Mouse (Mus musculus) small intestine, adult 2 months (tissue): Measurements from ENCODE around the gene Ptpre. TPM values are rescaled to one million over a fixed set of nuclear protein-coding genes. Genes with fewer than 3 reads are reported as not detected.

Experiments
- H3K27ac ChIP-seq: fragments of 200-500 bp; 2 replicates; pipeline ENCODE4 v1.5.1; 2012; ENCODE audit warnings: low read depth, low read length, control low read depth, inconsistent platforms; ENCODE audit not compliant: insufficient read depth
- H3K27me3 ChIP-seq: fragments of 200-500 bp; 2 replicates; pipeline ENCODE4 v1.6.1; 2012; ENCODE audit warnings: mild to moderate bottlenecking, moderate library complexity, low read length, inconsistent platforms; ENCODE audit not compliant: control insufficient read depth, insufficient read depth
- H3K36me3 ChIP-seq: fragments of 200-500 bp; 2 replicates; pipeline ENCODE4 v1.6.1; 2012; ENCODE audit warnings: mild to moderate bottlenecking, low read length, control low read depth, inconsistent platforms; ENCODE audit not compliant: control insufficient read depth, insufficient read depth
- H3K4me1 ChIP-seq: fragments of 200-500 bp; 2 replicates; pipeline ENCODE4 v1.6.1; 2012; ENCODE audit warnings: low read length, inconsistent platforms, mixed read lengths; ENCODE audit not compliant: control insufficient read depth, insufficient read depth, insufficient read length
- H3K4me3 ChIP-seq: fragments of 200-500 bp; 2 replicates; pipeline ENCODE4 v1.5.1; 2012; ENCODE audit warnings: low read depth, mild to moderate bottlenecking, control low read depth, inconsistent platforms, low read length, moderate library complexity
- CTCF ChIP-seq: fragments of 200-500 bp; IDR thresholded peaks from 2 replicates; pipeline ENCODE4 v1.5.1; 2012; ENCODE audit warnings: low read depth, mild to moderate bottlenecking, control low read depth, inconsistent platforms, low read length, moderate library complexity, mixed read lengths; ENCODE audit not compliant: insufficient replicate concordance, insufficient read length; ENCODE audit errors: extremely low read depth
- POLR2A ChIP-seq: fragments of 200-500 bp; IDR thresholded peaks from 2 replicates; pipeline ENCODE4 v1.6.1; 2012; ENCODE audit warnings: low read depth, mild to moderate bottlenecking, control low read depth, inconsistent platforms, low read length, moderate library complexity
- WGBS: fragments of 180-500 bp; shearing (Covaris S2); methylation state at CpG from one replicate; pipeline ENCODE4 v1.1.7; 2018; 5-methylcytosine and 5-hydroxymethylcytosine counted together
- polyA plus RNA-seq: library from polyadenylated mRNA; depleted of rRNA; stranded (reverse); fragments of >200 nt; gene quantifications from 2 replicates; pipeline ENCODE4 v1.2.3, GENCODE M21; 2012

Ptpre gene
- polyA plus RNA-seq, 1 experiment, result 17.0 TPM

DNA sequence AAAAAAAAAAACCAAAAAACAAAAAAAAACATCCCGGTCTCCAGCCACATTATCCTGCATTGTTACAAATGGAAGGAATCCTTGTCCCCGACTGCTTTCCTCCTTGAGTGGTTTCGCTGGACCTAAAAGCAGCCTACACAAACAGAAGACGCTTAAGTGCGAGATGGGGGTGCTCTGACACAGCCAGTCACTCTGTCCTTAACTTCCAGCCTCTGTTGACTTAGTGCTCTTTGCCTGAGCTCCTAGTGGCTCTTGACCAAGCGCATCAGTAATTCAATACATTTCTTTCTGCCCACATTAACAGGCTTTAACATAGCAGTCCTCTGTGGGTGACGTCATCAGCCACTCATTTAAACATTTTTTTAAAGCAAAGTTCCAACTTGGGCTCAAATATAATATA is 8.7 kb downstream of the Ptpre start:
- H3K27me3 ChIP-seq, result no peaks in the 10 kb centered on the region
- H3K4me3 ChIP-seq, result no peak overlapping the region
- H3K4me1 ChIP-seq, result peaks cover 4% of the 10 kb centered on the region; the same call in 1 of the 2 replicates
- no peak for TF ChIP-seq CTCF
- no peak for TF ChIP-seq POLR2A
- no peak overlapping the region for H3K27ac ChIP-seq
- no peaks in the 10 kb centered on the region for H3K36me3 ChIP-seq
- WGBS, result 78% methylated on average over 7 of the region's 7 CpGs

DNA sequence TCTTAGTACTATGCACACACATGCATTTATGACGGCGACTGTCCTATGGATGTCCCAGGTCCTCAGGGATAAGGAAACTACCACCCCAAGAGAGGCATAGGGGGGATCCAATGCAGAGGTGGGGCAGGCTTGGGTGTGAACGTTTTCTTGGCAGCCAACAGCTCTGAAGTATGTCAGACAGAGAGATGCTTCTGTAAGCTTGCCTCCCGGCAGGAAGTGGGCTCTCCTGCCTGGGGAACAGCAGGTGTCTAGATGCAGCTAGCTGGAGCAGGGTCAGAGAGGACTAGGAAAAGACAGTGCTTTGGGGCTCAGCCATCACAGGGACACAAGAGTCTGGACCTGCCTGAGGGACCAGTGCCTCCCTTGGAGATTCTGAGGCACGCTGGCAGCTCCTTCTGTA is 9.2 kb downstream of the Ptpre start:
- Histone ChIP-seq H3K27ac (no peak overlapping the region), H3K4me3 (no peak overlapping the region), H3K4me1 (peaks cover 4% of the 10 kb centered on the region; the same call in 1 of the 2 replicates), H3K27me3 (no peaks in the 10 kb centered on the region), H3K36me3 (no peaks in the 10 kb centered on the region)
- WGBS, result 69% methylated on average over 5 of the region's 5 CpGs
- TF ChIP-seq CTCF (no peak), POLR2A (no peak)

- Histone ChIP-seq H3K27ac (no peak overlapping the region), H3K4me3 (no peak overlapping the region), H3K27me3 (no peaks in the 10 kb centered on the region), H3K4me1 (no peaks in the 10 kb centered on the region; the same call in 1 of the 2 replicates), H3K36me3 (no peaks in the 10 kb centered on the region)
- TF ChIP-seq CTCF, result no peak
- TF ChIP-seq POLR2A, result no peak
- WGBS, result 86% methylated on average over 6 of the region's 6 CpGs
Measured at GRCm38 (mm10) chr7:135548434-135548833, 11.2 kb downstream of the Ptpre start.

GRCm38 (mm10) chr7:135551547-135551946 is 14.3 kb downstream of the Ptpre start:
- no peak for TF ChIP-seq CTCF
- no peak for TF ChIP-seq POLR2A
- Histone ChIP-seq H3K27me3 (no peaks in the 10 kb centered on the region), H3K4me1 (no peaks in the 10 kb centered on the region), H3K36me3 (no peaks in the 10 kb centered on the region), H3K4me3 (no peak overlapping the region), H3K27ac (no peak overlapping the region)
- WGBS, result 67% methylated on average over 1 of the region's 1 CpGs

DNA sequence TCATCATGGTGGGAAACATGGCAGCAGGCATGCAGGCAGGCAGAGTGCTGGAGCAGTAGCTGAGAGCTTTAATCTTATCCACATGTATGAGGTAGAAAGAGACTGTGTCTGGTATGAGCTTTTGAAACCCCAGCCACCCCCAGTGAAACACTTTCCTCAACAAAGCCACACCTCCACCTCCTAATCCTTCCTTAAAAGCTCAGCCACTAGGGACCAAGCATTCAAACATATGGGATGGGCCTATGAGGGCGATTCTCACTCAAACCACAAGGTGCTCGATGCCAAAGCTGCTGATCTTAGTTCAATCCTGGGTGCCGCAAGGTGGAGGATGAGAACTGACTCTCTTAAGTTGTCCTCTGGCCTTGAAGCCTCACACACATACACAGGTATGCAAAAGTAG is 16.3 kb downstream of the Ptpre start:
- 72% methylated on average over 3 of the region's 3 CpGs for WGBS
- Histone ChIP-seq H3K36me3 (no peaks in the 10 kb centered on the region), H3K27me3 (no peaks in the 10 kb centered on the region), H3K4me3 (no peak overlapping the region), H3K27ac (no peak overlapping the region), H3K4me1 (no peaks in the 10 kb centered on the region)
- TF ChIP-seq POLR2A (no peak), CTCF (no peak)

DNA sequence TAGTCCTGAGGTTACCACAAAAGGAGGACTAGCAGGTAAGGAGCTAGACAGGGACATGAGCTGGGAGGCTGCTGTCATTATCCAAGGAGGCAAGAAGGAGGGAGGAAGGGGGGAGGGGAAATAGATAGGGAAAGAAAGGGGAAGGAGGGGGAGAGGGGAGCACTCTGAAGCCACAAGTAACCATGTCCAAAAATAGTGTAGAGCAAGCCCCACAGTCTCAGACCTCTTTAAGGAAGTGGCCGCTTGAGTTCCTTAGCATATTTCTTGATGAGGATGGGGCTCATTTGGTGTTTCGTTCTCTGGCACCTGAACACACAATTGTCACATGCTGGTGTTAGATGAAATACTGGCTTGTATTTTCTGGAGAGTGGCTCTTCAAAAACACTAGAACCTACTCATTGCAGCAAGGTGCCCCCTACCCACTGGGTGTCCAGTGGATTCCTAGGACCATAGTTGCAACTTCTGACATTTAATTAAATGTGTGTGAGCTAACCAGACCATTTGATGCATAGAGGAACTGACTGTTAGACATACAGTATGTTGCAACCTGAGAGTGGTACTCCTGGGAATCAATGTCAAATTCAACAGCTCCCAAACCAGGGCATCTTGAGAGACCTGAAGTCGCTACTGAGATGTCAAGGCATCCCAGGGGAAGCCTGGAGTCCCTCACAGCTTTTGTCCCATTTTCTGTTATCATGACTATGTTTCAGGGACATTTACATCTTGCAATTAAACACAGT is 19.6 kb downstream of the Ptpre start:
- TF ChIP-seq CTCF, result no peak
- TF ChIP-seq POLR2A, result no peak
- Histone ChIP-seq H3K27me3 (no peaks in the 10 kb centered on the region), H3K27ac (no peak overlapping the region), H3K4me1 (no peaks in the 10 kb centered on the region), H3K4me3 (no peak overlapping the region), H3K36me3 (no peaks in the 10 kb centered on the region)
- WGBS, result 87% methylated on average over 3 of the region's 3 CpGs

DNA sequence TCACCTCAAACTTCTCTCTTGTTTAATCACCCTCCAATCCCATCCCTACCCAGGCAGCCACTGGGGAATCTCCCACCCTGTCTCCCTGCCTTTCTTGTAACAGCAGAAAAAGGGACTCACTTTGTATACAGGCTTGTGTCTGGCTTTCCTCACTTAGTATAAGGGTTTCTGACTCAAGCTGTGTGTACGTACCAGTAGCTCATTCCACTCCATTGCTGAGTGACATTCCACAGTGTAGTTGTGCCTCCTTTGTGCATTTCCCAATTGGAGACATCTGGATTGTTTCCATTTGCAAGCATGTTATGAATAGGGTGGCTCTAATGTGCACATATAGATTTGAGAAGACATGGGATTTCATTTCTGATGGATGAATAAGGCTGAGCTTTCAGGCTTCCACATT is 23.0 kb downstream of the Ptpre start:
- Histone ChIP-seq H3K4me1 (no peaks in the 10 kb centered on the region), H3K27me3 (no peaks in the 10 kb centered on the region)
- 71% methylated on average over 1 of the region's 1 CpGs for WGBS

More for the DNA sequence above, 23.0 kb downstream of the Ptpre start:
- Histone ChIP-seq H3K27ac (no peak overlapping the region), H3K4me3 (no peak overlapping the region), H3K36me3 (no peaks in the 10 kb centered on the region)
- TF ChIP-seq POLR2A (no peak), CTCF (no peak)
